Mouse (Mus musculus) erythroblast, embryonic 14.5 days (primary cell): ENCODE measurements around the gene Bik.

Source experiments
- GATA1 ChIP-seq: IDR thresholded peaks from 2 replicates; pipeline ENCODE4 v1.6.1; 2012; ENCODE audit warnings: low read length, inconsistent platforms, mixed read lengths
- TAL1 ChIP-seq: IDR thresholded peaks from 3 replicates; pipeline ENCODE4 v1.6.1; 2012; ENCODE audit warnings: low read length, inconsistent platforms, mixed read lengths

GRCm38 (mm10) chr15:83481236-83481780 lies 45.4 kb upstream of the Bik start:
- TF ChIP-seq TAL1 (no peak), GATA1 (no peak)
